Mouse (Mus musculus): Measurements from ENCODE around the gene Adamts17.

DNA sequence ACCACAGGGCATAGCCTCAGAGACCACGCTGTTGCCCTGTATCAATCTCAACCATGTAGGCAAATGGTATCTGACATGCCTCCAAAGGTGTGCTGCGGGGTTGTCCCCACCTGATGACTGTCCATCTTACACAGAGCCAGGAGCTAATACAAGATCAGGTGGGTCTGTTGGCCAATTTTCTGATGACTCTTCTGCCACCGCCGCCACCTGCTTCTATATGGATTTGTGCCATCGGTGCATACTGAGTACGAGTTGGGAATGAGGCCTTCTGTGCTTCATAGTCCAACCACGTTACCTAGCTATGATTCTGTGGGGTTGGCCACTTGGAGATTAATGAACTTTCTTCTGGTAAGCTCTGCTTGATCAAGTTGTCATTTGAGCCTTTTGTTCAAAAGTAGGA lies 29.1 kb upstream of the Adamts17 start:
- no peak for TF ChIP-seq POLR2A (IDR thresholded peaks at IDR 0.05; ENCODE audit: low read depth, low read length)
- TF ChIP-seq CTCF (conservative IDR thresholded peaks at IDR 0.05 in 1 of 2, IDR thresholded peaks at IDR 0.05 in 1 of 2; ENCODE audit: low read depth in 2 of 2, low read length in 2 of 2) = no peak
- TF ChIP-seq ELF1 (IDR thresholded peaks at IDR 0.05; ENCODE audit: low read depth, low read length) = no peak
- TF ChIP-seq USF1 (IDR thresholded peaks at IDR 0.05; ENCODE audit: low read depth, low read length) = no peak
- no peak for TF ChIP-seq MYC (IDR thresholded peaks at IDR 0.05; ENCODE audit: low read depth, low read length)
- no peak for TF ChIP-seq CHD1 (IDR thresholded peaks at IDR 0.05; ENCODE audit: low read depth, low read length)
- no peak for TF ChIP-seq BHLHE40 (IDR thresholded peaks at IDR 0.05; ENCODE audit: low read depth, low read length)
- TF ChIP-seq MAZ (IDR thresholded peaks at IDR 0.05; ENCODE audit: low read depth, low read length) = no peak
- no peak for TF ChIP-seq E2F4 (IDR thresholded peaks at IDR 0.05; ENCODE audit: insufficient replicate concordance, low read depth, low read length)
- TF ChIP-seq SIN3A (IDR thresholded peaks at IDR 0.05; ENCODE audit: low read length) = no peak
- no peak for TF ChIP-seq SMC3 (IDR thresholded peaks at IDR 0.05; ENCODE audit: low read depth, low read length)
